Mouse (Mus musculus) layer of hippocampus, adult 2 months (tissue): ENCODE measurements around the gene Csta1. TPM values are rescaled to one million over a fixed set of nuclear protein-coding genes. Genes with fewer than 3 reads are reported as not detected.
"Not testable (repeated sequence)": the region's sequence is repeated elsewhere in the genome, so short reads cannot be mapped to it uniquely, and the experiment has no call there.

Experiments
- DNase-seq, 2 experiments: peaks; one replicate each; pipeline ENCODE4 v3.0.0; 2022; ENCODE audit warnings: low spot score in 2 of 2
- H3K27ac ChIP-seq: fragments of 200-600 bp; 2 replicates; pipeline ENCODE4 v1.8.1; 2022
- H3K4me3 ChIP-seq: fragments of 200-600 bp; 2 replicates; pipeline ENCODE4 v1.8.1; 2022; ENCODE audit warnings: mild to moderate bottlenecking
- CTCF ChIP-seq: fragments of 200-600 bp; conservative IDR thresholded peaks from 2 replicates; pipeline ENCODE4 v1.8.1; 2022; ENCODE audit warnings: antibody characterized with exemption, mild to moderate bottlenecking, moderate library complexity
- long read RNA-seq, 2 experiments: library from polyadenylated mRNA; stranded (forward); transcript quantifications; one replicate each; pipeline ENCODE4 v2.0.0; 2021; ENCODE audit warnings: borderline mapping rate in 2 of 2
- total RNA-seq, 2 experiments: library from RNA; stranded (reverse); gene quantifications; 2 replicates each; pipeline ENCODE4 v1.2.3; 2021

Gene Csta1
- not detected for total RNA-seq
- long read RNA-seq, experiment 1 = 0 reads
- long read RNA-seq, experiment 2 = 0 reads

- Histone ChIP-seq H3K27ac (no peak within 1 kb of the TSS), H3K4me3 (no peak within 1 kb of the TSS)
- DNase-seq = no peak
- TF ChIP-seq CTCF = no peak
Measured at GRCm38 (mm10) chr16:36131141-36131540, at the start of gene Csta1. Gene Csta1, minus strand, starts transcription at chr16:36131241.

DNA sequence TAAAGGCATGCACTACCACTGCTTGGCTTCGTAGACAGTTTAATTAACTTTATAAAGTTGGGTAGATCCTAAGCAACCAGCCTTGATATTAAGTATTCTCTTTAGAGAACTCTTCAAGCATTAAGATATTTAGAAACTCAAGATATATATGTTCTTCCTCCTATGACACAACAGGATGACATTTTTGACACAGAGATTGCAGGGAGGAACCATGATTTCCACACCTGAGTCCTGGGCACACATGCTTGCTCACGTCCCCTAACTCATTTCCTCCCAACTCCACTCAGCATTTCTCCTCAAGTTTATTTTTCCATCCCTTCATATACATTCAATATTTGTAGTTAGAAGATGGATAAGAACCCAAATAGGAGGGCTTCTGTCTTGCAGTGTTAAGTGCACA is 48.9 kb upstream of the Csta1 start:
- DNase-seq = no peak
- no peak for TF ChIP-seq CTCF
- H3K27ac ChIP-seq = no peak overlapping the region
- H3K4me3 ChIP-seq = no peak overlapping the region

DNA sequence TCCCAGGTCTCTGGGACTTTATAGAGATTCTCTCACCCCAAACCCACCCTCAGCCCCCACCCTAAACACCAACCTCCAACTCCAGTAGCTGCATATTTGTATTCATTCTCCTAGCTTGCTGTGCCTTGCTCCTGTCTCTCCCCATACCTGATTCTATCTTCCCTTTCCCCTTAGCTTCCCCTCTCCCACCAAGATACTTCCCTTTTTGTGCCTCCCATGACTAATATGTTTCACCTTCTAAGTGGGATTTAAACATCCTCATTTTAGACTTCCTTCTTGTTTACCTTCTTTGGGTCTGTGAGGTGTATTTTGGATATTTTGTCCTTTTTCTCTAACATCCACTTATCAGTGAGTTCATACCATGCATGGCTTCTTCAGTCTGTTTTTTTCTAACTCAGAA is 45.1 kb upstream of the Csta1 start:
- Histone ChIP-seq H3K27ac (no peak overlapping the region), H3K4me3 (no peak overlapping the region)
- TF ChIP-seq CTCF = no peak
- no peak for DNase-seq

DNA sequence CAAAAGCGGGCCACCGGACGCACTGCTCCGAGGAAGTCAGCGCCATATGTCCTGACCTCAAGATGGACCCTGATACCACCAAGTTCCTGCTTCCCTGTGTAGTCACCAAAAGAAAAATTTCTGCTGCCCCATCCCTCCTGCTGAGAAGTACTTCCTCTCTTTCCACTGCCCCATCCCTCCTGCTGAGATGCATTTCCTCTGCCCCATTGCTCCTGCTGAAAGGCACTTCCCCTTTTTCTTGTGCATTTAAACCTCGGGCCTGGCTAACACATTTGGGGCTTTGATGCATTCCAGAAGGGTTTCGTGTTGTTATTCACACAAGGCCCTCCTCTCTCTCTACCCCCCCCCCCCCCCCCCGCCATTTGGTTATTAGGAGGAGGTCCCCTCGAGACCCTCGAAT is 36.8 kb upstream of the Csta1 start:
- not testable (repeated sequence) for H3K27ac ChIP-seq, DNase-seq, H3K4me3 ChIP-seq

- no peak within 1 kb of the TSS for H3K4me3 ChIP-seq
- no peak for TF ChIP-seq CTCF
- no peak within 1 kb of the TSS for H3K27ac ChIP-seq
- DNase-seq = no peak
Measured at GRCm38 (mm10) chr16:36156402-36156975, 25.4 kb upstream of the Csta1 start, which contains the start of gene Stfa2l1. Gene Stfa2l1, plus strand, starts transcription at chr16:36156811.

DNA sequence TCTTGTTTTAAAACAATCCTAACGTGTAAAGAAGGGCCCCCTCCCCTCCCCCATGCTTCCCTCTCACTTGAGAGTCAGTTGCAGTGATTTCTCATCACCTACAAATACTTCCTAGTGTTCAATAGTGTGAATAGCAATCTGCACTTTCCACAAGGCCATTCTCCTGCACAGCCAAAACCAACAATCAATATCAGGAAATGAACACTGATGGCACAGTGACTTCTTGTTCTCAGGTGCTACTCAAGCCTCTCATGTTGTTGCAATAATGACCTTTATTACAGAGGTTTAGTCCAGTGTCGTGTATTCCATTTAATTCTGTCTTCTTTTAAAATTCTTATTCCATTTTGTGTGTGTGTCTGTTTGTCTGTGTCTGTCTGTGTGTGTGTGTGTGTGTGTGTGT is 7.2 kb upstream of the Csta1 start:
- H3K4me3 ChIP-seq = no peak overlapping the region
- no peak for TF ChIP-seq CTCF
- no peak for DNase-seq
- no peak overlapping the region for H3K27ac ChIP-seq

DNA sequence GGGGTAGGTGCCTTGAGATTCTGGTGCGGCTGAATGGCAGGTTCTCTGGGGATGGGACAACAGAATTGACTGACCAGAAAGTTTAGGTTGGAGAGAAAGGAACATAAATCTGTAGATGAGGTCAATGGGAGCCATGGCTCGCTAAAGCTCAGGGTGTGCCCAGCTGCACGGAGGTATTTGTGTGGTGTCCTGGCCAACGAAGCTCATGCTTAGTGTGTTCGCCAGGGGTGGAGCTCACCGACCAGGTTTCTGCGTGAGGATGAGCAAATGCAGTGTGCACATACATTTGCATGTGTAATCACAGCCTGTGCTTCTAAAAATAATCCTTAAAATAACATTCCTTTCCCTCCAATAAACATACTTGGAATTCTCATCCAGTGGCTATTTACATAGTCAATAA is 2.9 kb downstream of the Csta1 start:
- no peak overlapping the region for H3K27ac ChIP-seq
- DNase-seq = no peak
- TF ChIP-seq CTCF = no peak

GRCm38 (mm10) chr16:36115751-36116150 is 15.3 kb downstream of the Csta1 start:
- H3K4me3 ChIP-seq, DNase-seq, H3K27ac ChIP-seq: not testable (repeated sequence)

More for the DNA sequence above, 2.9 kb downstream of the Csta1 start:
- H3K4me3 ChIP-seq = no peak overlapping the region

DNA sequence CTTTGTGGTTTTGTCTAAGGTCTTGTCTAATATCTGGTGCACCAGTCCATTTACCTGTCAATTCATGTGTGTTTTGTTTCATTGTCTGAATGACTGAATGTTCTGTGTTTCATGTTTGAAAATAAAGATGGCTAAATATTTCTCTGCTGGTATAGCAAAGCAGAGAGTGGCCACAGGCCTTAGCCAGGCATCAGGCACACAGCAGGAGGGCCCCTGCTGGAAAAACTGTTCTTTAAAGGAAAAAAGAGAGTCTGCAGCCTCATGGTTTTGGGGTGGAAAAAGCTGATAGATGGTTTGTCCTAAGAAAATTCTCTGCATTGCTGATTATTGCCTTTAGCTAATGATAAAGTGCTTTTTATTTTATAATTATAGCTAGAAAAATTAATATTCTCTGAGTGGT is 19.6 kb downstream of the Csta1 start:
- not testable (repeated sequence) for H3K4me3 ChIP-seq, DNase-seq, H3K27ac ChIP-seq

DNA sequence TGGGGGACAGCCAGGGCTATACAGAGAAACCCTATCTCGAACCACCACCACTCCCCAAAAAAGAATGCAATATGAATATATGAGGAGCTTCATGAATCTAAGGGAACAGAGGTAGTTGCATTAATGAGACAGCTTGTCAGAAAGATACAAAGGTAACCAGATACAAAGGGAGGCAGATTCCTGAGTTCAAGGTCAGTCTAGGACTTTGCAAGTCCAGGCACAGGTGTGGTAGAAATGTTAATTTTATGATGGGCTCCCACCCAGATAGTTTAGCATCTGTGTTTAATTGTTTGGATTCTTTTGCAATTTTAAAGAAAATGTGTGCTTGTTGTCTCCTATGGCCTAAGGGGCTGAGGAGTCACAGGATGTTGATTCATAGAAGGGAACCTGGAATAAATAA is 28.8 kb downstream of the Csta1 start:
- H3K4me3 ChIP-seq = no peak overlapping the region
- DNase-seq = no peak
- no peak for TF ChIP-seq CTCF
- H3K27ac ChIP-seq = no peak overlapping the region

DNA sequence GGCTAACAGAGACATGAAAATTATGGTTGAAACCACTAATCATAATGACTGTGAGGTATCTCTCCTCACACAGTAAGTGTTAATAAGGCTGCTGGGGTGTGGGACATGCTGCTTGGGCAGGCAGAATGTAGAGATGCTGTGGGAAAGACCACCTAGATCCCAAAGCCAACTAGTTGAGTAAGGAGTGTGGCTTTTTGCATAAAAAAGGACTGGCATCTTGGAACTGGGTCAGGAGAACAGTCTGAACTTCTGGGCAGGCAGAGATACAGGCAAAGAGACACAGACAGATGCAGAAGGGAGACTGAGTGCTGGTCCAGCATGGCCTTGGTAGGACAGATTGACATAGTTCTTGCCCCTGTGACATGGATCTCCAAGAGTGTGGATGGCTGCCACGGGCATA is 29.5 kb downstream of the Csta1 start:
- no peak for TF ChIP-seq CTCF
- no peak overlapping the region for H3K4me3 ChIP-seq
- H3K27ac ChIP-seq = no peak overlapping the region
- no peak for DNase-seq

- not testable (repeated sequence) for DNase-seq, H3K4me3 ChIP-seq, H3K27ac ChIP-seq
Measured at GRCm38 (mm10) chr16:36097813-36098499, 33.1 kb downstream of the Csta1 start.

DNA sequence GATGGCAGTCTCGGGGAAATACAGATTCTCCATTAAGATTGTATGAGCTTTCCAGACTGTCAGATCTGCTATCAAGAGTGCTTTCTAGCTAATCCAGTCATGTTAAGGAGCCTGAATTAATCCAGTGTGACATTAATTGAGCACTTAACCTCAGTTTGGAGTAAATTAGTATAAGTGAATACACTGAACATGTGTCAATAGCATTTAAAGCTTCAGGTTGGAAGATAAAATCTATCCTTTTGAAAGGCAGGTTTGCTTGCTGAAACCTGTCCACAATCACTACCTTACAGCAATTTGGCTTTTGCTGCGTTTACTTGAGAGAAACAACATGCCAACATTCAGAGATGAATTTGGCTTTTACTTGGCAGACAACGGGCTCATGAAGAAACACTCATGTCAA is 37.0 kb downstream of the Csta1 start:
- no peak for TF ChIP-seq CTCF
- Histone ChIP-seq H3K4me3 (no peak overlapping the region), H3K27ac (no peak overlapping the region)
- no peak for DNase-seq

DNA sequence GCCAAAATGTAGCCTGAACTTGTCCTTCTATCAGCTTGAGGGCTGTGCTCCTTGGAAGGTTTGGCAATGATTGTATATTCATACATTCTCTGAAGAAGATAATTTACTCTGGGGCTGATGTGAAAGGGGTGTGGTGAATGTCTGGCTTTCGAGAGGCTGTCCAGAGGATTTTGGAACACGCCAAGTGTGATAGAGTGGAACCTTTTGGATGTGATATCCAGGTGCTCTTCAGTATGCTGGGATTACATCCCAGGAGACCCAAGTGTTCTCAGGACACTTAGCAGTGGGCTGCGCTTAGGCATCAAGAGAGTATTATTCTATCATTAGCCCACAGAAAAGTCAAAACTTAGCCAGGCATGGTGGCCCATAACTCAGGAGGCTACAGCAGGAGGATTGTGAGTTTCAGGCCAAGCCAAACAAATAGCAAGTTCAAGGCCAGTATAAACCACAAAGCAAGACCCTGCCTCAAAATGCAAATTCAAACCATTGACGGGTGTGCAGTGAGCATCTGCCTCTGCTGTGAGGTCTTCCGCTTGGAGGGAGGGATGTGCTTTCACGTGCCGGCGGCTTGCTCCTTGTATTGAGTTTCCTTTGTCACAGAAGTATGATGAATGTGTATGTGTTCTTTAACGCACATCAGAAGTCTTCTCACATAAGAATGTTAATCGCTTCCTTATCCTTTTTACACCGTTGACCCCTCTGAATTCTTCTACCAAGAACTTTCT is 40.1 kb downstream of the Csta1 start:
- Histone ChIP-seq H3K4me3 (no peak overlapping the region), H3K27ac (no peak overlapping the region)
- no peak for DNase-seq
- no peak for TF ChIP-seq CTCF
